Mouse (Mus musculus): ENCODE measurements around the gene Prdm2.

DNA sequence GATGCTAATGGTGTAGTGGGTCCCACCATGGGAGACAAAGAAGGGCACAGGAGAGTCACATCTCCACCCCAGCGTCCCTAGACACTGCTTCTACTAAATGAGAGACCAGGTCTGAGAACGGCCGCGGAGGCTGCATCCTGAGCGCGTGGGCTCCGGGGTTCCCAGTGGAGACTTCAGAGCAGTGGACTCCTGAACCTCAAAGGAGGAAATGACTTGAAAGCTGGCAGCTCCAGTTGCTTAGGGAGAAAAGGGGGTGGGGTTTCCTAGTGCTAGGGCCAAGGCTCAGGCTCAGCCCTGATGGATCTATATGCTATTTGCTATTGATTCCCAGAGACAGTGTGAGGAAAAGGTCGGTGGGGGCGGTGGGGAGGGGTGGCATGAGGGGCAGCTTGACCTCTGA, 104.2 kb downstream of the Prdm2 start:
- TF ChIP-seq CTCF (IDR thresholded peaks at IDR 0.05; ENCODE audit: low read depth, low read length) (no peak), POLR2A (IDR thresholded peaks at IDR 0.05; ENCODE audit: insufficient read depth, low read length) (no peak)

All from ES-Bruce4 (cell line).